Mouse (Mus musculus): ENCODE data around the gene Cox11. TPM values are rescaled to one million over a fixed set of nuclear protein-coding genes. Genes with fewer than 3 reads are reported as not detected.

Gene Cox11
- polyA plus RNA-seq, 1 experiment: 10.5 TPM

DNA sequence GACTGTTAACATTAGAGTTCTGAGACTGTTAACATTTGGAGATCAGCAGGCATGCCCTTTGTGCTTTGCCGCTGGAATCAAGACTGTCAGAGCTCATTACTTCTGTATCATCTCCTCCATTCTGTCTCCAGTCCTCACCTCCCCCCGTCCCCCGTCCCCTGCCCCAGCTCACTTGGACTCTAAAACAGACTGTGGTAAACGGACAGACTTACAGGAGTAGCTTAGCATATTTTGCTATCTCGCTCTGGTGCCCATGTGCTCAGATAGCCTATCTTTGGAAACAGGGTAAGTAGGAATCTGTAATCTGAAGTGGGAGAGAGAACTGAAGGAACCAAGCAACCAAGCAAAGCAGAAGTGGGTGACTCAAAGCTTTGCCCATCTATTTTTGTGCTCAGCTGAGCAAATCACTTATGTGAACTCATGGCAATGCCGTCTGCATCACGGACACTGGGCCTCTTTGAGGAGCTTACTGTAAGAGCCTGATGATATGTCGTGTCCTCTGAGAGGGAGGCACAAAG lies 39.9 kb downstream of the Cox11 start:
- no peaks in the 10 kb centered on the region for H3K9me3 ChIP-seq
- TF ChIP-seq FLI1 (IDR thresholded peaks at IDR 0.05; ENCODE audit: low read length) (no peak), GATA1 (IDR thresholded peaks at IDR 0.05; ENCODE audit: borderline replicate concordance, low read length) (no peak)
- H3K4me1 ChIP-seq: peaks cover 74% of the 10 kb centered on the region
- peaks cover 93% of the 10 kb centered on the region for H3K36me3 ChIP-seq (replicated peaks; ENCODE audit: low read length)
- H3K4me3 ChIP-seq (replicated peaks): no peak overlapping the region
- no peaks in the 10 kb centered on the region for H3K27me3 ChIP-seq (replicated peaks)

DNA sequence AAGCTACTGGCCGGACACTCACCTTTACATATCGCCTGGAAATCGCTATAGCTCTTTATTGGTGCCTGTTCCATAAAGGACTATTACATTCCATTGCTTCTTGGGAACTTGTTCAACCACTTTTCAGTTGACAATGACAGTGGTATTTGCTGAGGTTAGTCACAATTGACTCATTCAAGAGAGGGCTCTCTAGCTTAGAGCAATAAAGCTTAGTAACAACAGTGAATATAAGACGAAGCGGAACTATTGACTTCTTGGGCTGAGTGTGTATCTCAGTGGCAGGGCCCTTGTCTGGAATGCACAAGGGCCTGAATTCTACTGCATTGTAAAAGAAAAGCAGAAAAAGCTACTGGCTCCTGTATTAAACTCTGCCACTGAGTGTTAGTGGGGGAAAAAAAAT lies 40.6 kb downstream of the Cox11 start:
- Histone ChIP-seq H3K36me3 (replicated peaks; ENCODE audit: low read length) (peaks cover 93% of the 10 kb centered on the region), H3K4me3 (replicated peaks) (no peak overlapping the region), H3K9me3 (no peaks in the 10 kb centered on the region)

DNA sequence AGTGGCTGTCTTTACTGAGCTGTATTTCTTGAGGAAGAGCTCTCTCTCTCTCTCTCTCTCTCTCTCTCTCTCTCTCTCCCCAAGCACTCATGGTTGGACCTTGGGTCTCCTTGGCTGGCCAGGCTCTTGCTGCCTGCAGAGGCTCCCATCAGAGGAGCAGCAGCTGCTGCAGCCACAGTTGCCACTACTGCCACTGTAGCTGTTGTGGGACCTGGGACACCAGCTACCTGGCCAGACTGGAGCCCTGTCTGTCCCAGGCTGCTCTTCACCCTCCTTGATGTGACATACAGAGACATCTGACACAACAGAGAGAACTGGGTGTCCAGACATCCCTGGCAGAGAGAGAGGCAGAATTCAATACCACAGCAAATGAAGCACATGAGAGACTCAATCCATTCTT lies 43.2 kb downstream of the Cox11 start:
- Histone ChIP-seq H3K4me3 (replicated peaks) (no peak overlapping the region), H3K36me3 (replicated peaks; ENCODE audit: low read length) (peaks cover 95% of the 10 kb centered on the region), H3K27me3 (replicated peaks) (no peaks in the 10 kb centered on the region), H3K9me3 (no peaks in the 10 kb centered on the region), H3K4me1 (peaks cover 67% of the 10 kb centered on the region)
- TF ChIP-seq FLI1 (IDR thresholded peaks at IDR 0.05; ENCODE audit: low read length): no peak
- no peak for TF ChIP-seq GATA1 (IDR thresholded peaks at IDR 0.05; ENCODE audit: borderline replicate concordance, low read length)

More for the DNA sequence above, 40.6 kb downstream of the Cox11 start:
- Histone ChIP-seq H3K4me1 (peaks cover 72% of the 10 kb centered on the region), H3K27me3 (replicated peaks) (no peaks in the 10 kb centered on the region)
- no peak for TF ChIP-seq FLI1 (IDR thresholded peaks at IDR 0.05; ENCODE audit: low read length)
- TF ChIP-seq GATA1 (IDR thresholded peaks at IDR 0.05; ENCODE audit: borderline replicate concordance, low read length): no peak

DNA sequence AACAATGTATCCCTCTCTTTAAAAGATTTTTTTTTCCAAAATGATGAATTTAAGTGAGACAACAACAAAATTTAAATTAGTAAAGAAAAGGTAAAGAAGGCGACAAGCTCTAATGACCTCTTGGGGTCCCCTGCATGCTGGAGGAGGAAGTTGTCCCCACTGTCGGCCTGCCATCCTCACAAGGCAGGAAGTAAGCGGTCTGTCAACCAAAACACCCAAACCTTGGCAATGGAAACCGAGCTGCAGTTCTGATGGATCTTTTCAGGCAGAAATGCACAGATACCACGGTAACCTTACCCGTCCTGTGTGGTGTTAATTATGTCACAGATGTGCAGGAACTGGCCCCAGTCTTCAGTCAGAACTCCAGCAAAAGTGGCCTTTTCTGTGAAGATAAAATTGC lies 46.8 kb downstream of the Cox11 start:
- Histone ChIP-seq H3K27me3 (replicated peaks) (peaks cover 1% of the 10 kb centered on the region), H3K36me3 (replicated peaks; ENCODE audit: low read length) (peaks cover 65% of the 10 kb centered on the region), H3K4me3 (replicated peaks) (no peak overlapping the region), H3K4me1 (peaks cover 61% of the 10 kb centered on the region), H3K9me3 (0 out of 2 replicates have a peak, but pooled peaks cover 3% of the 10 kb centered on the region)
- TF ChIP-seq FLI1 (IDR thresholded peaks at IDR 0.05; ENCODE audit: low read length): no peak
- TF ChIP-seq GATA1 (IDR thresholded peaks at IDR 0.05; ENCODE audit: borderline replicate concordance, low read length): no peak

DNA sequence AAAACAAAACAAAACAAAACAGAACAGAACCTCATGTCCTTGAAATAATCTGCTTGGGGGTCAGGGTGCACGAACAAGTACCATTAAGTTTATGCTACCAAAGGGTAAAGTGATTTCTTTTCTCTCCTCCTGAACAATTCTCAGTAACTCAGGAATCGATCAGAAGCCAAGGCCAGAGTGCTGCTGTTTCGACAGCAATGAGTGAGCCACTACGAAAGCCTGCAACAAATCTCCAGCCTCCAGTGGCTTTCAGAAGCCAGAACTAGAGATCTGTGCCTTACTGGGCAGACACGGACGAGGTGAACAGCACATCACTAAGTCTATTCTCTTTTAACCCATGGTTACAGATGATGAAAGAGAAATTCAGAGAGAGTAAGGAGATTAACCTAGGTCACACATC lies 47.2 kb downstream of the Cox11 start:
- peaks cover 1% of the 10 kb centered on the region for H3K27me3 ChIP-seq (replicated peaks)
- no peak overlapping the region for H3K4me3 ChIP-seq (replicated peaks)
- TF ChIP-seq FLI1 (IDR thresholded peaks at IDR 0.05; ENCODE audit: low read length): no peak
- peaks cover 61% of the 10 kb centered on the region for H3K36me3 ChIP-seq (replicated peaks; ENCODE audit: low read length)
- peaks cover 59% of the 10 kb centered on the region for H3K4me1 ChIP-seq
- 0 out of 2 replicates have a peak, but pooled peaks cover 3% of the 10 kb centered on the region for H3K9me3 ChIP-seq

DNA sequence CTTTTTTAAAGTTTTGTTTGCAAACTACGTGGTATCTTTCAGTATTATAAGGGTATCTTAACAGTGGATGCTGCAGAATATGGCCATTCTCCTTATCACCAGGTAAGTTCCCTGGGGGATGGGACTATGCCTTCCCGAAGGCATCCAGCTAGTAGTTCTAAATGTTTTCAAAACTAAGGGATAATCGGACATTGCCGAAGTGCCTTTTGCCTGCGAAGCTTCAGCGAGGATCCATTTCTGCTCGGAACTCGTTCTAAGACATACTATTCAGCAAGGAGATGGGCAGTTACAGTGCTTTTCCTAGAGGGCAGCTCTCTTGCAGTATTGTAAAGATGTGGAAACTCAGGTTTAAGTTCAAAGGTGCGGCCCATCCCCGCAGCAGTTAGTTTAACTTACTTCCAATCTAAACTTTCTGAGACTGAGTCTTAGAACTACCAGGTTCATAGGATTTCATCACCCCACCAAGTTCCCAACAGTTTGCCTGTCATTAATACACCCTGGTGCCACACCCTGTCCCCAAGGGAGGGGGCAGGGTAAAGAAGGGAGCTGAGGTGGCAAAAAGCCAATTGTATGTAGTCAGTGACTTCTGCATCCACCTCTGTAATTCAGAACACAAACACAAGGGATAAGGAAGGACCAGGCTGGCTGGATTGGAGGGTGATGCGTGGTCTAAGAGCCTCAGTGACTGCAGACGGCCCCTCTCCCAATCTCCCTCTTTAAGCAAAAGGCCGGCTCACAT lies 48.5 kb downstream of the Cox11 start:
- Histone ChIP-seq H3K27me3 (replicated peaks) (peaks cover 1% of the 10 kb centered on the region), H3K9me3 (0 out of 2 replicates have a peak, but pooled peaks cover 3% of the 10 kb centered on the region), H3K4me1 (peaks cover 54% of the 10 kb centered on the region), H3K36me3 (replicated peaks; ENCODE audit: low read length) (peaks cover 49% of the 10 kb centered on the region), H3K4me3 (replicated peaks) (peak overlapping the region; percentile 97)
- TF ChIP-seq GATA1 (IDR thresholded peaks at IDR 0.05; ENCODE audit: borderline replicate concordance, low read length) (no peak), FLI1 (IDR thresholded peaks at IDR 0.05; ENCODE audit: low read length) (no peak)

DNA sequence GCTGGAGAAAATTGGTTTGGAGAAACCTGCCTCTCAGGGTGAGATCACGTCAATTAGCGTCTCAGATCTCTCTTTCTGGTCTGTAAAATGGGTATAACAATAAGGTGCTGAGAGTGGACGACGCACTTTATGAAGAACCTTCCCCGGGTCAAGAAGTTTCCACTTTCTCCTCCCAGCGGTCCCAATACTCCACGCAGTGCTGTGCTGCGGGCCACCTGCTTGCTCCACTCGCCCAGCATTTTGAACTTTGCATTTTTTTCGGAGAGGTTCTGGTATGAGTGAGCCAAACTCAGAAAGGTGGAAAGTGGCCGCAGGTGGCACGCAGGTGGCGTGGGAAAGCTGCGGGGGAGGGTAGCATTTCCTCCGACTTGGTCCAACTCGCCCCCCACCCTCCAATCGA lies 49.1 kb downstream of the Cox11 start:
- Histone ChIP-seq H3K4me1 (peaks cover 54% of the 10 kb centered on the region), H3K9me3 (0 out of 2 replicates have a peak, but pooled peaks cover 3% of the 10 kb centered on the region), H3K4me3 (replicated peaks) (peak overlapping the region; percentile 97), H3K36me3 (replicated peaks; ENCODE audit: low read length) (peaks cover 43% of the 10 kb centered on the region), H3K27me3 (replicated peaks) (peaks cover 1% of the 10 kb centered on the region)
- TF ChIP-seq GATA1 (IDR thresholded peaks at IDR 0.05; ENCODE audit: borderline replicate concordance, low read length) (no peak), FLI1 (IDR thresholded peaks at IDR 0.05; ENCODE audit: low read length) (no peak)

DNA sequence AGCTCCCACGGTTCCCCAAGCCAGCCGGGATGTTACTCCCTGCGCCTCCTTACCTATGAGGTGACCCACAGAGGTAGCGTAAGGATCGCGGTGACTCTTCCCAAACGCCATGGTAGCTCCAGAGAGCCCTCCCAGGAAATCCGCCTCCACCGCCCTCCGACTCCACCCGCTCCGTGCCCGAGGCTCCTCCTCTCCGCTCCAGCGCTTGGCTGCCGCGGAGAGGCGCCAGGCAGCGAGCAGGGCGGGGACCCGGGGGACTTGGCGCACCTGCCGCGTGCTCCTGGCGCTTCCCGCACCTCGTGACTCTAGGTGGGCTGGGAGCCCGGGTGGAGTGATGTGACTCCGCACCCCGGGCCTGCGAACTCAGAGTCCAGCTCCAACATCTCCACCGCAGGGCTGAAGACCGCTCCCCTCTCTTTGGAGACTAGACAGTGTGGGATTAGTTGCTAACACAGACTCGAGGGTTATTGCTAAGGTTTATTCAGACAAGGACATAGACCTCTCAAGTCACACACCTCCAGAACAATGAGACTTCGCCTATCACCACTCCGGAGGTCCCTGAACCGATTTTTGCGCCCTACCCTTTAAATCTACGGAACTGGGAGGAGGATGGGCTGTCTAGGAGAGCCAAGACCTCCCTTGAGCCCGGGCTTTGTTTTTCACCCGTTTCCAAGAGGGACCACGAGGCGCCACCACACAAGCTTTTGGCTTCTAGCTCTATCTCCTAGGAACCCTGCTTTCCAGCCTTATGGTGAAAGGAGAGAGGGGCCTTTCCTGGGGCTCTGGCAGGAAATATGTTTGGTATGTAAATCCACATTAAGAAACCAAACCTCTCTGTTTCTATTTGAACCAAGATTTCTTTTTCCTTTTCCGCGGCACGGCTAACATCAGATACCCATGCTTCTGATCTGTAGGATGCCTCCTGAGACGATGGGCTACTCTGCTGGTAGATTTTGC lies 49.8 kb downstream of the Cox11 start, which contains the start of gene Tom1l1:
TSS of gene Tom1l1 (minus strand) at position 907 of the 957 bp plus-strand sequence.
- 0 out of 2 replicates have a peak, but pooled peaks cover 3% of the 10 kb centered on the region for H3K9me3 ChIP-seq
- peak within 1 kb of the TSS; percentile 97 for H3K4me3 ChIP-seq (replicated peaks)
- H3K36me3 ChIP-seq (replicated peaks; ENCODE audit: low read length): peaks cover 36% of the 10 kb centered on the region
- H3K27me3 ChIP-seq (replicated peaks): peaks cover 3% of the 10 kb centered on the region
- peaks cover 54% of the 10 kb centered on the region for H3K4me1 ChIP-seq
- TF ChIP-seq GATA1 (IDR thresholded peaks at IDR 0.05; ENCODE audit: borderline replicate concordance, low read length): no peak
- no peak for TF ChIP-seq FLI1 (IDR thresholded peaks at IDR 0.05; ENCODE audit: low read length)

DNA sequence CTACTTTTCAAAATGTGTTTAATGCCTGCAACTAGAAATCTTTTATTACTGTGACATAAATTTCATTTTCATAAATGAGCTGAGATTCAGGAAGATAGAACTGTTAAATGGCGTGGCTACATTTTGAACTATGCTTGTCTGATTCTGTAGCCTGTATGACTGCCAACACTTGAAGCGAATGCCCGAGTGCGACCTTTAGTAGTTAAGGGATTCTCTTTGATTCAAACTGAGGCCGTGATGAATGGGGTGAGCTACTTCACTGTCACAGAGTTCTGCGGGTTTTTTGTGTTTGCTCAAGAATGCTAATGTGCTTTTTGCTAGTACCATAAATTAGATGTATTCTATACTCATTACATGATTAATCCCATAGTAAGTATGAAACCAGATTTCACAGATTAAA lies 52.4 kb downstream of the Cox11 start:
- 0 out of 2 replicates have a peak, but pooled peaks cover 3% of the 10 kb centered on the region for H3K9me3 ChIP-seq
- peaks cover 10% of the 10 kb centered on the region for H3K36me3 ChIP-seq (replicated peaks; ENCODE audit: low read length)
- peaks cover 48% of the 10 kb centered on the region for H3K4me1 ChIP-seq
- H3K27me3 ChIP-seq (replicated peaks): peaks cover 3% of the 10 kb centered on the region
- TF ChIP-seq FLI1 (IDR thresholded peaks at IDR 0.05; ENCODE audit: low read length): no peak
- TF ChIP-seq GATA1 (IDR thresholded peaks at IDR 0.05; ENCODE audit: borderline replicate concordance, low read length): no peak
- no peak overlapping the region for H3K4me3 ChIP-seq (replicated peaks)
